Mouse (Mus musculus) stomach, postnatal 0 days (tissue): ENCODE measurements around the gene Rictor. TPM values are rescaled to one million over a fixed set of nuclear protein-coding genes. Genes with fewer than 3 reads are reported as not detected.
"Not testable (repeated sequence)": the region's sequence is repeated elsewhere in the genome, so short reads cannot be mapped to it uniquely, and the experiment has no call there.

Experiments
- ATAC-seq: fragments of 200-750 bp; cut with Nextera tagmentation; 2 replicates; pipeline ENCODE4 v1.8.0; 2017; ENCODE audit not compliant: low FRiP score, low TSS enrichment
- DNase-seq: peaks from one replicate; pipeline ENCODE4 v3.0.0-alpha.2; 2016; ENCODE audit warnings: low spot score
- H3K27ac ChIP-seq: fragments of 300-500 bp; sonication (generic); replicated peaks from 2 replicates; pipeline ENCODE4 v1.5.1; 2014; ENCODE audit warnings: mild to moderate bottlenecking, control low read depth
- H3K27me3 ChIP-seq: fragments of 300-500 bp; sonication (generic); 2 replicates; pipeline ENCODE4 v1.6.1; 2014; ENCODE audit warnings: low read length; ENCODE audit not compliant: control insufficient read depth, insufficient read depth
- H3K36me3 ChIP-seq: fragments of 300-500 bp; sonication (generic); 2 replicates; pipeline ENCODE4 v1.6.1; 2014; ENCODE audit warnings: low read length, mixed read lengths; ENCODE audit not compliant: control insufficient read depth, insufficient read depth
- H3K4me1 ChIP-seq: fragments of 300-500 bp; sonication (generic); replicated peaks from 2 replicates; pipeline ENCODE4 v1.6.1; 2014; ENCODE audit warnings: antibody characterized with exemption; ENCODE audit not compliant: control insufficient read depth, insufficient read depth
- H3K4me2 ChIP-seq: fragments of 300-500 bp; sonication (generic); replicated peaks from 2 replicates; pipeline ENCODE4 v1.6.1; 2014; ENCODE audit warnings: low read depth, mild to moderate bottlenecking, control low read depth, moderate library complexity
- H3K4me3 ChIP-seq: fragments of 300-500 bp; sonication (generic); 2 replicates; pipeline ENCODE4 v1.5.1; 2014; ENCODE audit warnings: low read depth, low read length, control low read depth
- H3K9ac ChIP-seq: fragments of 300-500 bp; sonication (generic); 2 replicates; pipeline ENCODE4 v1.6.1; 2014; ENCODE audit warnings: mild to moderate bottlenecking, low read length, control low read depth, mixed read lengths
- H3K9me3 ChIP-seq: fragments of 300-500 bp; sonication (generic); 2 replicates; pipeline ENCODE4 v1.6.1; 2016; ENCODE audit warnings: low read length; ENCODE audit not compliant: control insufficient read depth
- CTCF ChIP-seq: IDR thresholded peaks from 2 replicates; pipeline ENCODE4 v1.5.1; 2016; ENCODE audit warnings: antibody characterized with exemption, low read depth, mild to moderate bottlenecking, moderate library complexity
- EP300 ChIP-seq: optimal IDR thresholded peaks from 2 replicates; pipeline ENCODE3; 2016; ENCODE audit warnings: antibody characterized with exemption
- WGBS: fragments of 180-500 bp; shearing (Covaris S2); extraction: QIAGEN DNeasy Blood & Tissue Kit; methylation state at CpG from one replicate; pipeline ENCODE4 v1.1.7; 2014; 5-methylcytosine and 5-hydroxymethylcytosine counted together
- polyA plus RNA-seq: library from polyadenylated mRNA; unstranded; fragments of >200 nt; fragmentation: Nextera tagmentation; extraction: Ambion mirVana; gene quantifications from 2 replicates; pipeline ENCODE4 v1.2.1, GENCODE M21; 2015

Rictor gene
- polyA plus RNA-seq, 1 experiment from 2014 or later = 18.1 TPM

GRCm38 (mm10) chr15:6742337-6743025 is 34.3 kb downstream of the Rictor start:
- Histone ChIP-seq H3K9me3 (no peaks in the 10 kb centered on the region), H3K4me1 (no peaks in the 10 kb centered on the region), H3K4me3 (no peak overlapping the region), H3K27ac (no peak overlapping the region), H3K4me2 (no peak overlapping the region), H3K27me3 (no peaks in the 10 kb centered on the region), H3K9ac (no peak overlapping the region), H3K36me3 (no peaks in the 10 kb centered on the region; the same call in 1 of the 2 replicates)
- ATAC-seq = no peak
- no peak for TF ChIP-seq EP300
- no peak for TF ChIP-seq CTCF
- WGBS = 65% methylated on average over 13 of the region's 13 CpGs
- DNase-seq = no peak

GRCm38 (mm10) chr15:6743723-6744122 is 35.5 kb downstream of the Rictor start:
- WGBS = 36% methylated on average over 8 of the region's 8 CpGs
- DNase-seq (no peak), ATAC-seq (no peak)
- no peak overlapping the region for H3K4me2 ChIP-seq
- H3K27ac ChIP-seq = no peak overlapping the region
- no peaks in the 10 kb centered on the region for H3K4me1 ChIP-seq
- H3K36me3 ChIP-seq = no peaks in the 10 kb centered on the region; the same call in 1 of the 2 replicates
- no peaks in the 10 kb centered on the region for H3K27me3 ChIP-seq
- H3K4me3 ChIP-seq = no peak overlapping the region
- TF ChIP-seq EP300 (no peak), CTCF (no peak)
- no peak overlapping the region for H3K9ac ChIP-seq
- H3K9me3 ChIP-seq = no peaks in the 10 kb centered on the region

- DNase-seq, H3K4me3 ChIP-seq, H3K27ac ChIP-seq, H3K27me3 ChIP-seq, ATAC-seq, H3K36me3 ChIP-seq, H3K9me3 ChIP-seq, H3K4me1 ChIP-seq, H3K9ac ChIP-seq, H3K4me2 ChIP-seq: not testable (repeated sequence)
- 91% methylated on average over 8 of the region's 8 CpGs for WGBS
Measured at GRCm38 (mm10) chr15:6746301-6746983, 38.3 kb downstream of the Rictor start.

GRCm38 (mm10) chr15:6747001-6747400 is 38.8 kb downstream of the Rictor start:
- WGBS = 88% methylated on average over 9 of the region's 9 CpGs
- H3K36me3 ChIP-seq = no peaks in the 10 kb centered on the region; the same call in 1 of the 2 replicates
- no peaks in the 10 kb centered on the region for H3K9me3 ChIP-seq
- H3K27ac ChIP-seq = no peak overlapping the region
- no peaks in the 10 kb centered on the region for H3K4me1 ChIP-seq
- ATAC-seq (no peak), DNase-seq (no peak)
- no peak overlapping the region for H3K4me3 ChIP-seq
- no peak overlapping the region for H3K4me2 ChIP-seq
- H3K27me3 ChIP-seq = no peaks in the 10 kb centered on the region
- H3K9ac ChIP-seq = no peak overlapping the region
- TF ChIP-seq EP300 (no peak), CTCF (no peak)

GRCm38 (mm10) chr15:6754400-6754799 is 46.2 kb downstream of the Rictor start:
- ATAC-seq = no peak
- 90% methylated on average over 2 of the region's 2 CpGs for WGBS
- Histone ChIP-seq H3K27me3 (no peaks in the 10 kb centered on the region), H3K4me1 (no peaks in the 10 kb centered on the region), H3K36me3 (0 out of 2 replicates have a peak, but pooled peaks cover 2% of the 10 kb centered on the region), H3K27ac (no peak overlapping the region), H3K4me2 (no peak overlapping the region), H3K9ac (no peak overlapping the region), H3K9me3 (no peaks in the 10 kb centered on the region), H3K4me3 (no peak overlapping the region)
- no peak for TF ChIP-seq EP300
- TF ChIP-seq CTCF = no peak
- DNase-seq = no peak

GRCm38 (mm10) chr15:6772265-6772664 is 64.1 kb downstream of the Rictor start:
- no peak overlapping the region for H3K27ac ChIP-seq
- H3K9me3 ChIP-seq = no peaks in the 10 kb centered on the region
- 83% methylated on average over 3 of the region's 3 CpGs for WGBS
- no peaks in the 10 kb centered on the region for H3K4me1 ChIP-seq
- H3K4me2 ChIP-seq = no peak overlapping the region
- H3K9ac ChIP-seq = no peak overlapping the region
- H3K4me3 ChIP-seq = no peak overlapping the region
- peaks cover 24% of the 10 kb centered on the region for H3K36me3 ChIP-seq
- H3K27me3 ChIP-seq = no peaks in the 10 kb centered on the region
- TF ChIP-seq CTCF (no peak), EP300 (no peak)
- ATAC-seq (no peak), DNase-seq (no peak)
